Mouse (Mus musculus) CD4-positive, CD25-positive, alpha-beta regulatory T cell, adult 2 months (primary cell): Measurements from ENCODE around the gene Ctdspl.

ENCODE experiments used
- DNase-seq: peaks from one replicate; pipeline ENCODE4 v3.0.0-alpha.2; 2012; ENCODE audit warnings: low read depth, low spot score

Gene Ctdspl

GRCm38 (mm10) chr9:118949124-118949523, 22.9 kb downstream of the Ctdspl start:
- DNase-seq, result no peak

DNA sequence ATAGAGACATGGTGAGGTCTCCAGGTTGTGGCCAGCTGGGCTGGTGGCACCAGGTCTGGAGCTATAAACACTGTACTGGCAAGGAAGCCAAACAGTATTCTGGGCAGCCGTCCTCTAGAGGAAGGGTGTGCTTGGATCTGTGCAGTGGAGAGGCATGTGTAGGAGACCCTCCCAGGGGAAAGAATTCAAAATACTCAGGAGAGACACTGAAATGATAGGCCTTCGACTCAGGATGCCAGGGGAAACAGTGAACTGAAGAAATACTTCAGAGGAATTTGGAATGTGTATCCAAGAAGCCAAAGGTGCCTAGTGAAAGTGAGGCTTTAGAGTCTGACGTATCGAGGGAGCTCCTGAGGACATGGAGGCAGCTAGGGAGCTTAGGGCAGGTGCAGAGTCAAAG, 23.4 kb downstream of the Ctdspl start:
- no peak for DNase-seq

GRCm38 (mm10) chr9:118950061-118950460, 23.8 kb downstream of the Ctdspl start:
- no peak for DNase-seq

GRCm38 (mm10) chr9:118950751-118951150, 24.5 kb downstream of the Ctdspl start:
- DNase-seq, result no peak

- DNase-seq, result no peak
These were observed 25.1 kb downstream of the Ctdspl start for GRCm38 (mm10) chr9:118951381-118951780.

DNA sequence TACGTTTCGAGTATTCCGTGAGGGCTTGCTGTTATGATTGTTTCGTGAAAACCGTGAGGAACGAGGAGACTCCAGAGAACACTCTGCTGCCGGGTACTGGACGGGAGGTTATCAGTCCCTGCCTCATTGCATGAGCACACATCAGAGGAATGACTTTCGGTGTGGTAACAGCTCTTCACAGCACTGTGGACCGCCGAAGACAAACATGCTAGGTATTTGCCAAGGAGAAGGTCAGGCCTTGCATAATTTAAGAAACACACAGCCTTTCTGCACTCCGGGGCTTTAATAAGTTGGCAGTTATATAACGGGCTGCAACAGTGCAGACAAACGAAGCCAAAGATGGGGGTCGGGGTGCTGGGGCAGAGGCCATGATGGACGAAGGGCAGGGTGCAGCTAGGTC, 25.9 kb downstream of the Ctdspl start:
- no peak for DNase-seq

- DNase-seq, result no peak
These were observed 27.4 kb downstream of the Ctdspl start for GRCm38 (mm10) chr9:118953465-118954194.

DNA sequence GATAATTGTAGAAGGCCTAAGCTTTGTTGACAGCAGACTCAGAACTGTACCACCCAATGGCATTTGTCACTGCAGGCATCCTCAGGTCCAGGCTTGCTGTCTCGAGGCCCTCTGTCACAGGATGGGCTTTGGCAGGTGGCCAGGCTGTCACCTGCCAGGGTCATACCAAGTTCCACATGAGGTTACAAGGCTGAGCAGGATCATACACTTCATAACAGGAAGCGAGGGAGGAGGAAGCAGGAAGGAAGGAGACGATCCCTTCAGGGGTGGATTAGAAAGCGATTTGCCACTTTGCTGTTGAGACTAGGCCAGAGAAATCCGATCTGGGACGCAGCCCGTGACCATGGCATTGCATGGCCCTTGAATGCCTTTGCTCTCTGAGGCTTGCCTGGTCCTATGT, 32.5 kb downstream of the Ctdspl start:
- no peak for DNase-seq

DNA sequence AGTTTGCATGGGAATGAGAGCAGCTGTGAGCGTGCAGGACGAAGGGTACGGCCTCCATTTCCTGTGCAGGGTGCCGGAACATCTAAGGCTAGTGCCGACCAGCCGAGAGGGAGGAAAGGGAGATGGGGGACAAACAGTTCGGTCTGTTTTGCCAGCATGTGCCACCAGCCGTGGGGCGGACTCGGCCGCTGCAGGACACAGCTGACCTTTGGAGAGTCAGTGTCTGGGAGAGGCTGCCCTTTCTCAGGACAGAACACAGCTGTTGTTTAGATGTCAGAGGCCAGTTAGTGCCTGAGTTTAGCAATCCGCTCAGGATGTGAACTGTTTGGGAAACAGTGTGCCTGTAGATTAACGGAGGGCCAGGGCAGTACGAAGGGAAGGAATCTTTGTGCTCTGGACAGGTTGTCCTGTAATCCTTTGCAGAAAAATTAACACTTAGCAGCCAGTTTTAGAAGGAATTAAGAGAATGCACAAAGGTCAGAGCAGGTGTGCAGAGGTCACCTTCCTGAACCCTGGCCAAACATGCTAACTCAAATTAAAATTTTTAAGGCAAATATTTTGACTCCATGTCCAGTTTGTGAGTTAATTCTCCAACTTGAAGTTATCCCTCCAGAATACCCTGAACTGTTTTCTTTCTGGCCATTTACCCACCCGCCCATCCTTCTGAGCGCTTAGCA, 34.3 kb downstream of the Ctdspl start:
- no peak for DNase-seq

DNA sequence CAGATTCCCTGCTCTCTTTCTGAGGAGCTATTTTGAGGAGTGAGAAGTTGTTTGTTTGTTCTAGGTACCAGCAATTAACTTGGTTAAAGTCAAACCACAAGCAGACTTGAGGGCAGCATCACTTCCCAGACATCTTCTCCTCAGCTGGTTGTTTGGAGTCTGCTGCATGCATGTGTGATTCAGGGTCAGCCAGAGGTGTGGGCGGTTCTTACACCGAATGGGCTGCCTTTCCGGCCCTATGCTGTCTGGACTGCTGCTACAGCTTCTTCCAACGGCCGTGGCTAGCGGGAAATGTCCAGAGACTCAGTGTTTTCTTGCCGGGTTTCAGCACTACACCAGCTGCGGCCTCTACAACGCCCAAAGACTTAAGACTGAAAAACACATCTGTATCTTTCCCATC, 36.9 kb downstream of the Ctdspl start:
- no peak for DNase-seq

DNA sequence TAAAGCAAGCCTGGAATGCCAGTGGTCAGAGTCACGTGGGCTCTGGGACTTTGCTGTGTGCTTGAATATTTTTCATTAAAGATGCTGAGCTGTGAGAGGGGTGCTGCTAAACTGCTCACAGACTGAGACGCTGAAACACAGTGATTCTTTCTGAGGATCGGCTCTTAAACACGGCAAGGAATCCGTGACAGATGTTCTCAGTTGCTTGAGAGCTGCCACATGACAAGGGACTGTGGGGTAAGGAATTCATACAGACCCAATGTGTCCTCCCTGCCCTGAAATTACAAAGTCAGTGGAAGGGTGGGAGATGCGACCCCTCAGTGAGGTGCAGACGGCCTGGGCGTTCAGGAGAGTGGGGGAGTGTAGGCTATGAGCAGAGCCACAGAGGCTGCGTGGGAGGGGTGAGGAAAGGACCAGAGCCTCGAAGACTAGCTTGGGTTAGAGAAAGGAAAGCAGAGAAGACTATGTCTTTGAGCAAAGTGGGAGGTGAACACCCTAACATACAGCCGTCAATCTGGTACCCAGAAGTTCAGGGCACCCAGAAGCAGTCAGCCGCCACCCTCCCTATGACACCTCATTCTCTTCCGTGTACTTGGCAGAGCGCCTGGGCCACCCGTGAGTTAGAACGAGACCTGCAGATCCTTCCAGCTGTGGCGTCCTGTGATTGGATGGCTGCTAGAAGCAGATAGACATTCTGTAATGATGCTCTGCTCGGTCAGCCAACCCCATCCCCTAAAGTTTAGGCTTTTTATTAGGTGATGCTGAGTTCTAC, 38.2 kb downstream of the Ctdspl start:
- no peak for DNase-seq

DNA sequence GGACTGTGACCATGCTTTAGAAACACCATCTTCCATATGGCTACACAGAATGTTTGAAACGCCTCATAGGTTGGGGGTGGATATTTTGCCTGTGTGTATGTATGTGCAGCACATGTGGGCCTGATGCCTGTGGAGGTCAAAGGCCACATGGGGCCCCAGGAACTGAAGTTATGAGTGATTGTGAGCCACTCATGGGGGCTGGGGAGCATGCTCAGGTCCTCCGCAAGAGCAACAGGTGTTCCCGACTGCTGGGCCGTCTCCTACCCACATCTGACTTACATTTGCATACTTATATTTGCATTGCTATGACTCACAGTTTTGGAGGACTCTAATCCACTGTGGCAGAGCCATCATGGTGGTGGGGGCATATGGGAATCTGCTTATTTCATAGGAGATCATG, 43.6 kb downstream of the Ctdspl start:
- DNase-seq, result no peak

GRCm38 (mm10) chr9:118973028-118973427, 46.8 kb downstream of the Ctdspl start:
- no peak for DNase-seq

DNA sequence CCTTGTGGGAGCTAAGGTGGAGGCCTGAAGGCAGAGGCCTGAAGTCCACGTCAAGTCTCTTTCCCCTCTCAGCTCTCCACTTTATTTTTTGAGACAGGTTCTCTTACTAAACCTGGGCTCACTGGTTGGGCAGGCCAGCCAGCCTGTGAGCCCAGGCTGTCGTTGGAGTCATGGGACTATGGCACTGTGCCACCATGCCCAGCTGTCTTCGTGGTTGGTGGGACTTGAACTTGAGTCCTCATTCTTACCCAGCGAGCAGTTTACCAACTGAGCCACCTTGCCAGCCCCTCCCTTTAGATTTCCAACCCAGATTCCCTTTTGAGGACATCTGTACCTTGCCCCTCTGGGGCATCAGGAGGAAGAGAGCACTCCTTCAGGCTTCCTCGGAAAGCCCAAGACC, 47.3 kb downstream of the Ctdspl start:
- DNase-seq, result no peak

DNA sequence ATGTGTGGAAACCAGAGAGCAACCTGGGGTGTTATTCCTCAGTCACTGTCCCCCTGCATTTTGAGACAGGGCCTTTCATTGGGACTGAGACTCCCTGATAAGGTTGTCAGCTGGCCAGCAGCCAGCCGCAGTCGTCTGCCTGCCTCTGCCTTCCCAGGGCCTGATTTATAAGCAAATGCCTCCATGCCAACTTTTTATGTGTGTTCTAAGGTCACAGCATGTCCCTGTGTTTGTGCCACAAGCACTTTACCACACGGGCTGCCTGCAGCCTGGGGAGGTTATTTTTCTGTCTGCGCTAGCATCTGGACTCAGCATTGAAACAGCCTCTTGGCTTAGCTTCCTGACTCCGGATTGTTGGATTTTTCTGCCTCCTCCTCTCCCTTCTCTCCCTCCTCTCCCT, 47.9 kb downstream of the Ctdspl start:
- no peak for DNase-seq

DNA sequence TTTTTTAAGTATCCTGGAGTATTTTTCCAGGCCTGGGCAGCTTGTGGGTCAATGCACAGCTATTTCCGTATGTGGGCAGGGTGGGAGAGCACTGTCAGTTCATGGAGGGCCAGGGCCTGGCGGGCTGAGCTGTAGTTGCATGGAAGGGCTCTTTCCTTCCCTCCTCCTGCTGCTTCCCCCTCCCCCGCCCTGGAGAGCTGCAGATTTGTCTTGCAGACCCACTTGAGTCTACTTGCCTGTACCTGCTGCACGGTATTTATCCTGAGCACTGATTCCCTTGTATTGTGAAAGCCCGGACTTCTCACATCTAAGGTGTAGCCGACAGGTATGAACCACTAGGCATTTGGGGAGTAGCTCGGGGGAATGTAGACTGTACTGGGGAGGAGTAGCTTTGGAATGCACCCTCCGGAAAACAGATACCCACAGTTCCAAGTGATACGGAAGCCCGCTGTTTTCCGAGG, 49.0 kb downstream of the Ctdspl start:
- no peak for DNase-seq

DNA sequence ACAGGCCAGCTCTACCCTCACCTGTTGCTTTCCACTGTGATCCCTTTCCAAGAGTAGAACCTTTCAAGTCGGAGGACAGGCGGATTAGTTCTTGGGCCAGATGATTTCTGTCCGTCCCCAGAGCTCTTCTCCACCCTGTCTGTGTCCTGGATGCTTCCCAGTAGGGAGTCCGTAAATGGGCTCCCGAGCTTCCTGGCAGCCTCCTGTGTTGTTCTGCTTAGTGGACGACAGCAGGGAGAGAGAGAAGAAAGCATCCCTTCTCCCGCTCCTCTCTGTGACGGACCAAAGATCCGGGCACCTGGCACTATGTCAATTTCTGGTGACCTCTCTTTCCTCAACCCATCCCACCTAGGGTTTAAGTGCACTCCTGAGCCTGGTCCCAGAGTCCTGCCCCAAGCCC, 49.5 kb downstream of the Ctdspl start:
- DNase-seq, result no peak

DNA sequence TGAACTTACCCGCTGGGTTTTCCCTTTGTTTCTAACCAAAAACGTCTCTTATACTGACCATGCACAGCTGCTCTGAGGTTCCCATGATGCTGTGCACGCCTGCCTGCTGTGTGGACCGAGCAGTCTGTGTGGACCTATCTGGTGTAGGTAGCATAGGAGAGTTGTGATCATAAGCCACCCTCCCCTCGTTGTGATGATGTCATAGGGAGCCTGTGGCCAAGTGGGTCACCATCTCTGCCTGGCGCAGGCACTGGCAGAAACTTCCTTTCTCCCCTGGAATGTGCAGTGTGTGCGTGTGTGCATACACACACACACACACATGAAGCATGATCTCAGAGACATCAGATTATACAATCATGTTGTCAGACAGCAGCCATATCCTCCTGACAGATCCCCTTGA, 50.3 kb downstream of the Ctdspl start:
- DNase-seq, result no peak

DNA sequence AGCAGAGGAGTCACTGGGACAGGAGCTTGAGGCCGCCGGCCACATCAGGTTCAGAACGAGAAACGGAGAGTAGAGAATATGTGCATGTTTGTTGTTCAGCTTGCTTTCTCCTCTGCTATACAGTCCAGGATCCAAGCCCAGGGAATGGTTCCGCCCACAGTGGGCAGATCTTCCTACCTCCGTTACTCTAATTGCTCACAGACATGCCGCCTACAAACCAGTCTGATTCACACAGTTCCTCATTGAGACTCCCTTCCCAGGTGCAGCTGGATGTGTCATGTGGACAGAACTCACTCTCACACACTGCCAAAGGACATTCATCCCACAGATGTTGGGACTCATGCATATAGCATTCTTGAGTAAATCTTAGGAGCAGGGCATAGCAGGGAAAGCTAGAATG, 51.2 kb downstream of the Ctdspl start:
- no peak for DNase-seq

DNA sequence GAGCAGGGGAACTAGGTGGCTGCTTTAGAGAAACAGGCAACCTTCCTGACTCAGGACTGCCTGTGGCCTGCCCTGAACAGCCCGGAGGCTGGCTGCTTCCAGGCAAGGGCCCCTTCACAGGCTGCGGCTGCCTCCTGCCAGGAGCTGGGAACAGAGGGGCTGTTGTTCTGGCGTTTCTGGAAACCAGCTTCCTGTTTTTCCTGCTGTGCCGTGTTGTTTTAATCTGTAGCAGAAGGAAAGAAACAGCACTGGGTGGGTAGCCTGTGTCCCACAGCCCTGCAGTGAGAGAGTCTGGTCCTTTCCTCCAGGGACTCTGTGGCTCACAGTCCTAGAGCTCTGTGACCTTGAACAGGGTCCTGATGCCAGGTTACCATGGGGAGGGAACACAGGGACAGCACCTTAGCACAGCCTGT, 54.2 kb downstream of the Ctdspl start:
- no peak for DNase-seq

DNA sequence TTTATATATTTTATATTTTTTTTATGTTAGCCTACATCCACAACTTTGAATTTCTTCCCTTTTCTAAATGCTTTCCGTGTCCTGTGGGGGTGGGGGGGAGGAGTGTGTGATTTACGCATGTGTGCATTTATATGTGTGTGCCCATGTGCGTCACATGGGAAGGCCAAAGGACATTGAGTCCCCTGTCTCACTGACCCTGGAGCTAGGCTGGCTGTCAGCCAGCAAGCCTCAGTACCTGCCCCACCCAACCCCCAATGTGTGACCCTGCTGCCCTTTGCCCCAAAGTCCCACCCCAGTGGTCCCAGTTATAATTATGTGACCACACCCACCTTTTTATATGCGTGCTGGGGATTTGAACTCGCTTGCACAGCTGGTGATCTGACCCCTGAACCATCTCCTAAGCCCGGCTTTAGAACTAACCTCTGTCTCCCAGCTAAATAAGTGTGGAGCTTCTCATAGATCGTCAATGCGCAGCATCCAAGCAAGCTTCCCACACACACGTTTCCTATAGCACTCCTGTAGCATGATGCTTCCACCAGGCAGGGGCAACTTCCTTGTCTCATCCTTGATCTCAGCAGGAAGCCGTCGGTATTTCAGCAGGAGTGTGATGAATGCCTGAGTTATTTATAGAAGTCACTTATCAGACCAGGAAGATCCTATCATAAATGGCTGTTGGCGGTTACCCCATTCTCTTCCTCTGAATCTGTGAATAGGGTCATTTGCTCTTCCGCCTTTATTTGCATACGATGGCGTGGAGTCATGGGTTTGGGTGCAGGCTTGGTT, 58.6 kb downstream of the Ctdspl start:
- DNase-seq, result no peak

DNA sequence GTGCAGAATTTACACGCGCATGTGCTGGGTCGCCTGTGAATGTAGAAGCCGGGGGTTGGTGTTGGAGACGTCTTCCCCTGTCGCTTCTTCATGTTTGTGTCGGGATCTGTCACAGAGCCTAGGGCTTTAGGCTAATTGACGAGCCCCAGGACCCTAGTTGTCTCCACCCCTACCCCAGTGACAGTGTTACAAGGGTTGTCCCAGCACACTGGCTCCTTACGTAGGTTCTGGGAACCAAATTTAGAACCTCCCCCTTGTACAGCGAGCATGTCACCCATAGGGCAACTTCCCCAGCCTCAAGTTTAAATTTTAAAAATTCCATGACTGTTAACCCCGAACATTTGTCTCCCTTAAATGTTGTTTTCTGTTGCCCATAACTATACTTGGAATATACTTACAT, 60.0 kb downstream of the Ctdspl start:
- DNase-seq, result no peak
